Mouse (Mus musculus) liver, embryonic 14.5 days (tissue): ENCODE results near the gene Tmbim4. TPM values are rescaled to one million over a fixed set of nuclear protein-coding genes. Genes with fewer than 3 reads are reported as not detected.

ENCODE experiments used
- ATAC-seq: fragments of 200-750 bp; cut with Nextera tagmentation; 2 replicates; pipeline ENCODE4 v1.8.0; 2017; ENCODE audit warnings: moderate number of reproducible peaks, mild to moderate bottlenecking, moderate library complexity; ENCODE audit not compliant: insufficient read depth
- DNase-seq, 3 experiments: peaks; one replicate each; pipeline ENCODE4 v3.0.0-alpha.2; 2012 to 2013; ENCODE audit warnings: low read depth in 3 of 3, low spot score in 3 of 3
- H3K27ac ChIP-seq: fragments of 300-500 bp; sonication (generic); 2 replicates; pipeline ENCODE4 v1.5.1; 2014; ENCODE audit warnings: moderate library complexity, mild to moderate bottlenecking, control low read depth, inconsistent platforms
- H3K27me3 ChIP-seq: fragments of 300-500 bp; sonication (generic); 2 replicates; pipeline ENCODE4 v1.6.1; 2014; ENCODE audit warnings: mild to moderate bottlenecking, low read length, moderate library complexity; ENCODE audit not compliant: control insufficient read depth, insufficient read depth
- H3K36me3 ChIP-seq: fragments of 300-500 bp; sonication (generic); replicated peaks from 2 replicates; pipeline ENCODE4 v1.6.1; 2014; ENCODE audit warnings: low read depth; ENCODE audit not compliant: control insufficient read depth, insufficient read depth
- H3K4me1 ChIP-seq, 2 experiments: fragments of 200-500 bp in 1 of 2; fragments of 300-500 bp in 1 of 2; sonication (generic) in 1 of 2; replicated peaks; 2 replicates each; pipeline ENCODE4 v1.6.1; 2012 to 2014; ENCODE audit warnings: antibody characterized with exemption in 1 of 2, inconsistent platforms in 1 of 2, low read length in 1 of 2; ENCODE audit not compliant: control insufficient read depth in 2 of 2, insufficient read depth in 2 of 2
- H3K4me2 ChIP-seq: fragments of 300-500 bp; sonication (generic); 2 replicates; pipeline ENCODE4 v1.6.1; 2014; ENCODE audit warnings: low read depth, mild to moderate bottlenecking, control low read depth, moderate library complexity
- H3K4me3 ChIP-seq, 2 experiments: fragments of 200-500 bp in 1 of 2; fragments of 300-500 bp in 1 of 2; sonication (generic) in 1 of 2; 2 replicates each; pipeline ENCODE4 v1.5.1; 2012 to 2014; ENCODE audit warnings: low read depth in 2 of 2, low read length in 2 of 2, mild to moderate bottlenecking in 2 of 2, control low read depth in 1 of 2, inconsistent platforms in 1 of 2, moderate library complexity in 1 of 2; ENCODE audit not compliant: insufficient read depth in 1 of 2
- H3K9ac ChIP-seq: fragments of 300-500 bp; sonication (generic); replicated peaks from 2 replicates; pipeline ENCODE4 v1.6.1; 2014; ENCODE audit warnings: mild to moderate bottlenecking, control low read depth, moderate library complexity
- H3K9me3 ChIP-seq: fragments of 300-500 bp; sonication (generic); 2 replicates; pipeline ENCODE4 v1.6.1; 2016; ENCODE audit warnings: low read length, mixed read lengths; ENCODE audit not compliant: control insufficient read depth
- CTCF ChIP-seq: IDR thresholded peaks from 2 replicates; pipeline ENCODE4 v1.5.1; 2016; ENCODE audit warnings: antibody characterized with exemption, low read depth, control low read depth
- EP300 ChIP-seq: IDR thresholded peaks from 2 replicates; pipeline ENCODE4 v1.6.1; 2016; ENCODE audit warnings: antibody characterized with exemption, low read depth
- WGBS: fragments of 180-500 bp; shearing (Covaris S2); extraction: QIAGEN DNeasy Blood & Tissue Kit; methylation state at CpG from one replicate; pipeline ENCODE4 v1.1.7; 2014; ENCODE audit not compliant: insufficient replicate concordance; 5-methylcytosine and 5-hydroxymethylcytosine counted together
- polyA plus RNA-seq, 2 experiments: library from polyadenylated mRNA; depleted of rRNA in 1 of 2; stranded (reverse) in 1 of 2; unstranded in 1 of 2; fragments of >200 nt; fragmentation: Nextera tagmentation in 1 of 2; extraction: Ambion mirVana in 1 of 2; gene quantifications; 2 replicates each; pipeline versions ENCODE4 v1.2.1 to v1.2.3; 2012 to 2014

Gene Tmbim4
- polyA plus RNA-seq (2012; rRNA removed) (40.1 and 52.9 TPM in 2 replicates), polyA plus RNA-seq (2014; fragmentation: Nextera tagmentation; extraction: Ambion mirVana) (80.4 and 82.2 TPM in 2 replicates)

DNA sequence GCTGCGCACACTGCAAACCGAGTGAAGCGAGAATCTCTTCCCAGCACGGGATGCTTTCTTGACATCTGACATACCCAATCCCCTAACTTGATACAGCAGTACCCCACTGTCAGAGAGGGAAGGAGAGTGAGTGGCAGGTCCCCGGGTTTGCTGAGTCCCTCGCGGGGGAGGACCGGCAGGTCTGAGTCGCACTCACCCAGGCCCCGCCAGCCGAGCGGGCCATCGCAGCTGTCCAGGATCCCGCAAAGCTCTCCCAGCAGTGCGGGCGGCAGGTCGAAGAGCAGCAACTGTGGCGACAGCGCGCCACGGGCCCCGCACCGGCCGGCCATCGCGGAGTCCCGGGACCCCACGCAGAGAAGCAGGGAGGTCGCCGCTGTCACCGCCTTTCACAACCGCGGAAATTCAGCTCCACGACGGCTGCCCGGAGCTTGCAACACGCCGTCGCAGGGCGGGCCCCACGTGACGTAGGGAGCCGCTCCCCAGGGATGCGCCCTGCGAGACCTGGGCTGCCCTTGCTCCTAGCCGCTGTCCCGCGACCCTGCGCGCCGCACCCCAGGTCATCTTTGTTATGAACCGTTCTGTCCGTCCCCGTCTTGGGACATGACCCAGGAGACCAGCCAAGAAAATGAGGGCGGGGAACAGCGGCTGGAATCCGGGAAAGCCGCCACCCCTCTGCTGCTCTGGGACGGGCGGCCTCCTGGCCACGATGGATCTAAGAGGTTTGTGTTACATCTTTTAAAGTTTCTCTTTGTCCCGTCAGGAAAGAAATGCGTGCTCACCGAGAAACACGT is at the start of gene Tmbim4:
Tmbim4 (plus strand) TSS at position 460 of the 791 bp plus-strand sequence.
- peak within 1 kb of the TSS; percentile 97 for H3K4me2 ChIP-seq
- no peaks in the 10 kb centered on the region for H3K9me3 ChIP-seq
- TF ChIP-seq CTCF (no peak), EP300 (no peak)
- no peaks in the 10 kb centered on the region for H3K36me3 ChIP-seq
- ATAC-seq (peak; percentile 79), DNase-seq (peak in 2 of 3 experiments; percentile 28 to 47)
- peaks cover 10% of the 10 kb centered on the region for H3K27me3 ChIP-seq
- peak within 1 kb of the TSS; percentile 44 to 65 for H3K4me3 ChIP-seq
- peak within 1 kb of the TSS; percentile 54 for H3K9ac ChIP-seq
- no peak within 1 kb of the TSS for H3K27ac ChIP-seq
- WGBS, result 3% methylated on average over 65 of the region's 65 CpGs
- no peaks in the 10 kb centered on the region; a peak in 2 of 4 replicates for H3K4me1 ChIP-seq

DNA sequence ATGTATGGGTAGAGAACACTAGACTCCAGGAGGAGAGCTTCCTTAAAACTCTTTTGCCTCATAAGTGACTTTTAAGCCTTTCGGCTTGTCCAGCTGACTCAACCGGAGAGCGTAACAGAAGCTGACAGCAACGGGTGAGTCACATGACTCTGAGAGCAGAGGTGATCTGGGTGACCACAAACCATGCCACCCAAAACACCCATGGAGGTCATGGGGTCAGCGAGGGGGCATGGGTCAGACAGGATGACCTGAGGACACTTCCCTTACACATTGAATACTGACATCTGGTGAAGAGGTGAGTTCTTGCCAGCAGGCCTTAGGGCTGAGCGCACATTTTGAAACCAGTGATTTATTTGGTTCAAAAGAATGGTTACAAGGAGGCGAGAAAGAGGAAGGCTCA is 49.7 kb upstream of the Tmbim4 start:
- H3K4me1 ChIP-seq, result no peaks in the 10 kb centered on the region
- no peak overlapping the region for H3K4me3 ChIP-seq
- H3K4me2 ChIP-seq, result no peak overlapping the region
- DNase-seq (no peak), ATAC-seq (no peak)
- TF ChIP-seq CTCF (no peak), EP300 (no peak)
- no peaks in the 10 kb centered on the region for H3K9me3 ChIP-seq
- no peaks in the 10 kb centered on the region for H3K36me3 ChIP-seq
- H3K27me3 ChIP-seq, result no peaks in the 10 kb centered on the region
- H3K27ac ChIP-seq, result no peak overlapping the region
- 76% methylated on average over 7 of the region's 7 CpGs for WGBS
- no peak overlapping the region for H3K9ac ChIP-seq

DNA sequence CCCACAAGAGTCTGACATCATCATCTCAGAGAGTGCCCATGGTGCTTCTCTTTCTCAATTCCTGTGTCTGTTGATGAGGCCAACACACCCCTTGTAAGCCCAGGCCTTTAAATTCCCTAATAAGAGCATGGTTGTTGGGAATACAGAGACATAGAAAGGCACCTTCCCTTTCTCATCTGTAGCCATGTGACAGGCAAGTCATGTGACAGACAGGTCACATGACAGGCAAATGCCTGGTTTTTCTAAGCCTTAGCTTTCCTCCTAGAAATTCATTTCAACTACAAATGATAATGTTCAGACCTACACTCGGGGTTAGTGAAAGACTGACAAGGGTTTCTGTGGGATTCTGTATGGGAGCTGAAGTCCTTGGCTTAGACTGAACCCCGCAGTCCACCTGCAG is 47.5 kb upstream of the Tmbim4 start:
- WGBS, result 55% methylated on average over 2 of the region's 2 CpGs

DNA sequence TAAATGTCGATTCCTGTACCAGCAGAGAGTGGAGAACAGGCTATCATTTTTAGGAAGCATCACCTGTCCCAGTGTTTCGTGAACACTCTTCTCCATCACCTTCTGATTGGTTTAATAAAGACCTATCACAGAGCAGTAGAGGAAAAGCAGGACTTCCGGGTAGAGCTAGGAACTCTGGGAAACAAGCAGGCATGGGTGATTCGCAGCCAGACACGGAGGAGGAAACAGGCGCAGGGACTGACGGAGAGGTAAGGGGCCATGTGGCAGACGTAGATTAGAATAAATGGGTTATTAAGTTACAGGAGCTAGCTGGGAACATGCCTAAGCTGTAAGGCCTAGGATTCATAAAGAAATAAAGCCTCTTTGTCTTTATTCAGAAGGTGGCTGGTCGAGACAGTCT is 40.9 kb upstream of the Tmbim4 start:
- ATAC-seq (no peak), DNase-seq (no peak)
- H3K4me1 ChIP-seq, result 0 out of 4 replicates have a peak, but pooled peaks cover 0 to 1% of the 10 kb centered on the region in 2 experiments
- TF ChIP-seq CTCF, result no peak
- TF ChIP-seq EP300, result no peak
- H3K27me3 ChIP-seq, result no peaks in the 10 kb centered on the region
- H3K27ac ChIP-seq, result no peak overlapping the region
- no peak overlapping the region for H3K4me2 ChIP-seq
- H3K9me3 ChIP-seq, result no peaks in the 10 kb centered on the region
- no peak overlapping the region for H3K9ac ChIP-seq
- H3K36me3 ChIP-seq, result no peaks in the 10 kb centered on the region
- WGBS, result 71% methylated on average over 9 of the region's 9 CpGs
- no peak overlapping the region for H3K4me3 ChIP-seq

More for the DNA sequence above, 47.5 kb upstream of the Tmbim4 start:
- Histone ChIP-seq H3K4me2 (no peak overlapping the region), H3K9me3 (no peaks in the 10 kb centered on the region), H3K4me3 (no peak overlapping the region), H3K27ac (no peak overlapping the region), H3K9ac (no peak overlapping the region), H3K4me1 (no peaks in the 10 kb centered on the region), H3K27me3 (no peaks in the 10 kb centered on the region), H3K36me3 (no peaks in the 10 kb centered on the region)
- ATAC-seq (no peak), DNase-seq (no peak)
- TF ChIP-seq EP300 (no peak), CTCF (no peak)

DNA sequence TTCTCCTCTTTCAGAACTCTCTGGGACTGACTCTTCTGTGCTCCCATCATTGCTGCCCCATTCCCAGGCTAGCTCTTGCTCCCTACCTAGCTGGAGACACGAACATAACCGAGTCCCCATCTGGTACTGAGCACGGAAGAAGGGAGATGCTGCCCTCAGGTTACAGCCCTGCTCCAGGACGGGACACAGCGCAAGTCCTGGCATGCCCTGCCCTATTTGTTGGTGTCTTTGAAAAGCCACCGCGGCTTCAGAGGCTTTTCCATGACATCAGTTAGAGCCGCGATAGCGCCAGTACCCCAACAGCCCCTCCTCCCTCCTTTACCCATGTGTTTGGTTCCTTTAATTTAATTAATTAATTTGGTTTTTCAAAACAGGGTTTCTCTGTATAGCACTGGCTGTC is 38.5 kb upstream of the Tmbim4 start:
- DNase-seq (no peak), ATAC-seq (no peak)
- peaks cover 0 to 6% of the 10 kb centered on the region in 2 experiments; a peak in 3 of 4 replicates for H3K4me1 ChIP-seq
- H3K27ac ChIP-seq, result no peak overlapping the region
- no peak overlapping the region for H3K4me3 ChIP-seq
- no peaks in the 10 kb centered on the region for H3K36me3 ChIP-seq
- no peak overlapping the region for H3K9ac ChIP-seq
- H3K9me3 ChIP-seq, result no peaks in the 10 kb centered on the region
- no peak overlapping the region for H3K4me2 ChIP-seq
- no peak for TF ChIP-seq EP300
- no peak for TF ChIP-seq CTCF
- 79% methylated on average over 10 of the region's 10 CpGs for WGBS
- H3K27me3 ChIP-seq, result no peaks in the 10 kb centered on the region
